Mouse (Mus musculus) hindbrain, embryonic 15.5 days (tissue): ENCODE data around the gene Man1b1. TPM values are rescaled to one million over a fixed set of nuclear protein-coding genes. Genes with fewer than 3 reads are reported as not detected.

Experiments used
- ATAC-seq: fragments of 200-750 bp; cut with Nextera tagmentation; 2 replicates; pipeline ENCODE4 v1.8.0; 2017; ENCODE audit warnings: low read depth, moderate number of reproducible peaks, moderate TSS enrichment; ENCODE audit not compliant: low FRiP score
- H3K27ac ChIP-seq: fragments of 300-500 bp; sonication (generic); replicated peaks from 2 replicates; pipeline ENCODE4 v1.5.1; 2015; ENCODE audit warnings: mild to moderate bottlenecking, inconsistent platforms
- H3K27me3 ChIP-seq: fragments of 300-500 bp; sonication (generic); 2 replicates; pipeline ENCODE4 v1.6.1; 2015; ENCODE audit warnings: control low read depth, inconsistent platforms
- H3K36me3 ChIP-seq: fragments of 300-500 bp; sonication (generic); 2 replicates; pipeline ENCODE4 v1.6.1; 2015; ENCODE audit warnings: control low read depth, inconsistent platforms
- H3K4me1 ChIP-seq: fragments of 300-500 bp; sonication (generic); replicated peaks from 2 replicates; pipeline ENCODE4 v1.6.1; 2015; ENCODE audit warnings: control low read depth, inconsistent platforms
- H3K4me2 ChIP-seq: fragments of 300-500 bp; sonication (generic); 2 replicates; pipeline ENCODE4 v1.6.1; 2015; ENCODE audit warnings: moderate library complexity, mild to moderate bottlenecking, inconsistent platforms
- H3K4me3 ChIP-seq: fragments of 300-500 bp; sonication (generic); 2 replicates; pipeline ENCODE4 v1.5.1; 2015; ENCODE audit warnings: mild to moderate bottlenecking, inconsistent platforms
- H3K9ac ChIP-seq: fragments of 300-500 bp; sonication (generic); 2 replicates; pipeline ENCODE4 v1.6.1; 2015; ENCODE audit warnings: inconsistent platforms
- H3K9me3 ChIP-seq: fragments of 300-500 bp; sonication (generic); 2 replicates; pipeline ENCODE4 v1.6.1; 2016; ENCODE audit warnings: control low read depth, inconsistent platforms
- WGBS: fragments of 180-500 bp; shearing (Covaris S2); methylation state at CpG from one replicate; pipeline ENCODE4 v1.1.7; 2015; 5-methylcytosine and 5-hydroxymethylcytosine counted together
- polyA plus RNA-seq: library from polyadenylated mRNA; unstranded; fragments of >200 nt; fragmentation: Nextera tagmentation; extraction: Ambion mirVana; gene quantifications from 2 replicates; pipeline ENCODE4 v1.2.1, GENCODE M21; 2015

Man1b1 gene
- polyA plus RNA-seq, 1 experiment from 2014 or later, result 45.2 TPM

DNA sequence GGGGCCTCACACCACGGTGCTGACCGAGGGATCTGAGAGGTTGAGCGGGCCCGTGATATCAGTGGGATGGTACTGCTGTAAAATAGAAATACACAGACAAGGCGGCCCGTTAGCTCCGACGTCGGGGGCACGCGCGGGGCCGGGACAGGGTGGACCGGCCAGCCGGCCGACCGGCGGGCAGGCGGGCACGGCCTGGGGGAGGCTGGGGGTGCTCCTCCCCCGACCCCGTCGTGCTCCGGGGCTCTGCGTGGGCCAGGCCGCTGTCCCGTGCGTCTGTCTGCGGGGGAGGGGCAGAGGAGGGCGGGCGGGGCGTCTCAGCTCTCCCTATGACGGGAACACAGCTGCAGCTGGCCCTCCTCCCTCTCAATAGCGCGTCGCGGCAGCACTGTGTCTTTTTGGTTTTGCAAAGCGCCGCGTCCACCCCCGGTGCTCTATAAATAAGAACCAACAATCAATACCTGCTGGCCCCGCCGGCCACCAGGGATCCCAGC lies 40.0 kb upstream of the Man1b1 start:
- H3K9ac ChIP-seq, result peak overlapping the region; percentile 8; the same call in 1 of the 2 replicates
- no peak for ATAC-seq

DNA sequence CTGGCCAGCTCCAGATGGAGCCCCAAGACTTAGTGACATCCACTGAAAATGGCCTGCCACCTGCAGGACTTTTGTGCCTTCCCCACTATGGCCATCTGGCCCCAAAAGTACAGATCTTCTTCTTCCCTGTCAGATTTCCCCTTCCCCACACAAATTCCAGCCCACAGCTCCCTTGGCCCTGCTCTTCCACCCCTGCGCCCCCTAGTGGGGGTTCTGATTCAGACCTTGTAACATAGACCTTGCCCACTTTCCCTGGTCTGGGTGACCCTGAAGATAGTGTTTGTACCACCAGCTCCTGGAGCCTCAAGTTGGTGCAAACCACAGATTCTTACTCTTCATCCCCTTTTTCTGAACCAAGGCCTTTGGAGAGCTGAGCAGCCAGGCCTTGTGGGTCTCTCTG lies 39.3 kb upstream of the Man1b1 start:
- Histone ChIP-seq H3K4me1 (peaks cover 39% of the 10 kb centered on the region), H3K4me3 (0 out of 2 replicates have a peak overlapping the region, but pooled peaks have one; percentile 16), H3K9me3 (no peaks in the 10 kb centered on the region), H3K27me3 (peaks cover 83% of the 10 kb centered on the region), H3K4me2 (no peak overlapping the region), H3K9ac (no peak overlapping the region), H3K36me3 (peaks cover 22% of the 10 kb centered on the region; the same call in 1 of the 2 replicates), H3K27ac (no peak overlapping the region)
- ATAC-seq, result no peak
- WGBS, result 0% methylated on average over 1 of the region's 1 CpGs

More for the DNA sequence above, 40.0 kb upstream of the Man1b1 start:
- Histone ChIP-seq H3K4me2 (peak overlapping the region; percentile 43), H3K4me1 (peaks cover 42% of the 10 kb centered on the region), H3K36me3 (peaks cover 17% of the 10 kb centered on the region; the same call in 1 of the 2 replicates), H3K4me3 (peak overlapping the region; percentile 16), H3K27me3 (peaks cover 77% of the 10 kb centered on the region), H3K27ac (no peak overlapping the region), H3K9me3 (no peaks in the 10 kb centered on the region)
- 7% methylated on average over 37 of the region's 43 CpGs for WGBS

DNA sequence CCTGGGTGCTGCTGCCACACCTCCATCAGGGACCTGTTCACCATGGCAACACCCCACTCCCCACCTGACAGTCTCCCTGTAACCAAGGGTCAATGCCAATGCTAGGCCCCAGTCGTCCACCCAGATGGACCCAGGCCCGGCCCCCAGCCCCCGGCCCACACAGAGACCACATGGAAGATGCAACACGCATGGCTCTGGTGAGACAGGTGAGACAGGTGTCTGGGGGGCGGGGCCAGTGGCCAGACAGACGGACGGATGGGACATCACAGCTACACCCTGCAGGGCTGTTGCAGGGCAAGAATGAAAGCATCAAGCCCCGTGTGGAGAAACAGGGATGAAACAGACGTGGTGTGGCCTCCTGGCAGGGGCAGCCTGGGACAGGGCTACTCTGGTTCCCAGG lies 38.4 kb upstream of the Man1b1 start:
- Histone ChIP-seq H3K4me3 (no peak overlapping the region), H3K4me2 (no peak overlapping the region), H3K9me3 (no peaks in the 10 kb centered on the region), H3K27me3 (peaks cover 83% of the 10 kb centered on the region), H3K36me3 (peaks cover 22% of the 10 kb centered on the region; the same call in 1 of the 2 replicates), H3K4me1 (peaks cover 39% of the 10 kb centered on the region), H3K9ac (no peak overlapping the region), H3K27ac (no peak overlapping the region)
- WGBS, result 78% methylated on average over 9 of the region's 9 CpGs
- no peak for ATAC-seq

DNA sequence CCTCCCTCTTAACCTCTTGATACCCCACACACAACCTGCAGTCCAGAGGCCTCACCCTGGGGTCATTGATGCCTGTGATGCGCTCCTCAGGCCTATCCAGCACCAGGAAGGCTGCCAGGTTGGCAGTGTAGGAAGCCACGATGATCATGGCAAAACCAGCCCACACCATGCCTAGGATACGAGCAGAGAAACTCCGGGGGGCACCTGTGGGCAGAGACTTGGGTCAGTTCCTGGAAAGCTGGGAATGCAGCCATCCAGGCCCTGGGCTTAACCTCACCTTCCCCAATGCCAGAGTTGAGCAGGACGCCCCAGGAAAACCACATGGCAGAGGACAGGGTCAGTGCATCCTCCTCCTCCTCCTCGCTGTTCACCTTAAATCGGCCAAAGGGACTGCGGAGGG lies 35.0 kb upstream of the Man1b1 start:
- H3K9me3 ChIP-seq, result no peaks in the 10 kb centered on the region
- H3K27ac ChIP-seq, result no peak overlapping the region
- 88% methylated on average over 8 of the region's 8 CpGs for WGBS
- no peak for ATAC-seq
- H3K36me3 ChIP-seq, result peaks cover 29% of the 10 kb centered on the region
- no peak overlapping the region for H3K4me2 ChIP-seq
- no peak overlapping the region for H3K4me3 ChIP-seq
- peaks cover 7% of the 10 kb centered on the region for H3K4me1 ChIP-seq
- no peak overlapping the region for H3K9ac ChIP-seq
- peaks cover 51% of the 10 kb centered on the region for H3K27me3 ChIP-seq

GRCm38 (mm10) chr2:25298046-25298445 lies 34.1 kb upstream of the Man1b1 start:
- Histone ChIP-seq H3K36me3 (peaks cover 32% of the 10 kb centered on the region), H3K9me3 (no peaks in the 10 kb centered on the region), H3K9ac (no peak overlapping the region), H3K4me1 (no peaks in the 10 kb centered on the region), H3K4me2 (no peak overlapping the region), H3K27me3 (peaks cover 44% of the 10 kb centered on the region), H3K4me3 (no peak overlapping the region), H3K27ac (no peak overlapping the region)
- WGBS, result 85% methylated on average over 10 of the region's 10 CpGs
- ATAC-seq, result no peak

DNA sequence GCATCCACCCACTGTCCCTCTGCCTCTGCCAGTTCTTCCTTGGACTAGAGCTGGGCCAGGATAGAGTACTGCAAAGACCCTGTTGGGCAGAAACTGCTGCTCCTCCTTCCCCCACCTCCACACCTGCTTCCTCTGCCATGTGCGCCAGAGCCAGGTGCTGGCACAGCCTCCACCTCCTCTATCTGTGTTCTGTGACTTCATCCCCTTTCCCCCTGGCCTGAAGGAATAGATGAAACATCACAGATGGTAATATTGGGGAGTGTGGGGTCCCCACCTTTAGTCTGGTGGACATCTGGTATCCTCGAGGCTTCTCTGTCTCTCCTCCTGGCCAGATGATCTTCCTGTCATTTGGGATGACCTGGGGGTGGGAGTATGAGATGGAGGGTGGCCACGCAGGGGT lies 28.7 kb upstream of the Man1b1 start:
- no peak for ATAC-seq
- Histone ChIP-seq H3K9ac (no peak overlapping the region), H3K4me2 (no peak overlapping the region), H3K4me3 (no peak overlapping the region), H3K36me3 (peaks cover 16% of the 10 kb centered on the region), H3K27ac (no peak overlapping the region), H3K9me3 (no peaks in the 10 kb centered on the region), H3K27me3 (peaks cover 30% of the 10 kb centered on the region), H3K4me1 (peaks cover 12% of the 10 kb centered on the region)
- 57% methylated on average over 3 of the region's 3 CpGs for WGBS

DNA sequence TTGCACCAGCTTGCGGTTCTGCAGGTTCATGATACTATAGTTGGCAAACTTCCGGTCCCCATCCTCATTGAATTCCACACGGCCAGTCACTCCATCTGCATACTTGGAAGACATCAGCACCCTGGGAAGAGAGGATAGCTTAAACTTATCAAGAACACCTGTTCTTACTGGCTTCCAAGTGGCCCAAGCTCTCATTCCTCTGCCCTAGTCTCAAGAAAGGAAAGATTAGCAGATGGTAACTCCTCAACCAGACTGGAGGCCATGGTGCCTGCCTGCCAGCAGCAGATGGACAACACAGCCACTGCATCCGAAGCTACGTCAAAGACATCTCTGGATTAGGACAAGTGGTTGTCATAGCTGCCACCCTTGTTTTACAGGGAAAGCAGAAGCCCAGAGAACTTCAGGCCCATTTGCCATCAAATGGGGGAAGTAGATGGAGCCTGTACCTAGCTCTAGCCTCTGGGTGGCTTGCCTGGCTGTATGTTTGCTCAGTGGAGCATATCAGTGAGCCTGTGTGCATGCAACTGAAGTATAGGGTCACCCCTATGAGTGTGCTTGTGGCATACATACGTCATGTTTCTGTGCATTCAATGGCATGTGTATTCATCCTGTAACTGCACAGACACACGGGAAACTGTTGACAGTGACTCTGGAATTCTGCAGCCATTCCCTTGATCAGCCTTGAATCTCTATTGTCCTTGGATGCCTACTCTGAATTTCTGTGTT lies 28.0 kb upstream of the Man1b1 start:
- 64% methylated on average over 7 of the region's 7 CpGs for WGBS
- Histone ChIP-seq H3K4me1 (peaks cover 12% of the 10 kb centered on the region), H3K27ac (0 out of 2 replicates have a peak overlapping the region, but pooled peaks have one; percentile 35), H3K9me3 (no peaks in the 10 kb centered on the region), H3K4me3 (peak overlapping the region; percentile 42; the same call in 1 of the 2 replicates), H3K27me3 (peaks cover 34% of the 10 kb centered on the region), H3K36me3 (peaks cover 23% of the 10 kb centered on the region), H3K4me2 (peak overlapping the region; percentile 69), H3K9ac (no peak overlapping the region)
- no peak for ATAC-seq

DNA sequence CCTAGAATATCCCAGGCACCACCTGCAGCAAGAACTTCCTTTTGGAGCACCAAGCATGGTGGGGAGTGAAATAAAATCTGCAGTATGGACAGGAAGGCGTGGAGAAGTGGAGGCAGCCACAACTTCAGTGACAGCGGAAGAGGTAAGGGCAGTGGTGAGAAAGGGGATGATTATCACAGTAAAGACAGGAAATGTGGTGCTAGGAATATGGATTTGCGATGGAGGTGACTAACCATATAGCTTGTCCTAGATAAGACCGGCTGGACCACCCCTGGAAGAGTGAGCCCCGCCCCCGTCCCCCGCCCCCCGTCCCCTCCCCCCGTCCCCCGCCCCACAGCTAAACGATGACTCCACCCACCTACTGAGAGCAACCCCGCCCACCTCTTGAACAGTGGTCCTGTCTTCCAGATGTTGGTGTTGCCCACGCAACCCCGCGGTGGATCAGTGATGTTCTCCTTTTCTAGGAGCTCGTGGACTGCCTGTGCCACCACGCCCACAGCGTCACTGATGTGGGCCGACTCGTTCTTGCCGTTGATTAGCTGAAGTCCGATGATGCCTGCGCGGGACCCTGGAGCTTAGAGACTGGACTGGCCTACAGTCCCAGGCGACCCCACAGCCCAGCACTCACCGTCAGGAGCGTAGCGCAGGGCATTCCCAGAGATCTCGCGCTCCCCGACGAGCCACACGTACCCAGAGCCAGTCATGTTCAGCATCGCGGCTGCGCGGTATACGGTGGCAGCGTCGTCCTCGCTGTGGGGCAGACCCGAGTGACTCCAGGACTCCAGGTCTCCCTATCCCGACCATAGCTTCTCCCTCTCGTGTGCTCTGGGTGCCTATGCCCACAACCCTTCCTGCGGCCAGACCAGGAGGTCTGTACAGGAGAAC lies 27.2 kb upstream of the Man1b1 start:
- peak; percentile 88 for ATAC-seq
- peak overlapping the region; percentile 63 for H3K27ac ChIP-seq
- peaks cover 12% of the 10 kb centered on the region for H3K4me1 ChIP-seq
- peak overlapping the region; percentile 49 for H3K9ac ChIP-seq
- peak overlapping the region; percentile 42 for H3K4me3 ChIP-seq
- peaks cover 42% of the 10 kb centered on the region for H3K27me3 ChIP-seq
- peak overlapping the region; percentile 69 for H3K4me2 ChIP-seq
- peaks cover 26% of the 10 kb centered on the region for H3K36me3 ChIP-seq
- WGBS, result 4% methylated on average over 45 of the region's 45 CpGs
- H3K9me3 ChIP-seq, result no peaks in the 10 kb centered on the region

DNA sequence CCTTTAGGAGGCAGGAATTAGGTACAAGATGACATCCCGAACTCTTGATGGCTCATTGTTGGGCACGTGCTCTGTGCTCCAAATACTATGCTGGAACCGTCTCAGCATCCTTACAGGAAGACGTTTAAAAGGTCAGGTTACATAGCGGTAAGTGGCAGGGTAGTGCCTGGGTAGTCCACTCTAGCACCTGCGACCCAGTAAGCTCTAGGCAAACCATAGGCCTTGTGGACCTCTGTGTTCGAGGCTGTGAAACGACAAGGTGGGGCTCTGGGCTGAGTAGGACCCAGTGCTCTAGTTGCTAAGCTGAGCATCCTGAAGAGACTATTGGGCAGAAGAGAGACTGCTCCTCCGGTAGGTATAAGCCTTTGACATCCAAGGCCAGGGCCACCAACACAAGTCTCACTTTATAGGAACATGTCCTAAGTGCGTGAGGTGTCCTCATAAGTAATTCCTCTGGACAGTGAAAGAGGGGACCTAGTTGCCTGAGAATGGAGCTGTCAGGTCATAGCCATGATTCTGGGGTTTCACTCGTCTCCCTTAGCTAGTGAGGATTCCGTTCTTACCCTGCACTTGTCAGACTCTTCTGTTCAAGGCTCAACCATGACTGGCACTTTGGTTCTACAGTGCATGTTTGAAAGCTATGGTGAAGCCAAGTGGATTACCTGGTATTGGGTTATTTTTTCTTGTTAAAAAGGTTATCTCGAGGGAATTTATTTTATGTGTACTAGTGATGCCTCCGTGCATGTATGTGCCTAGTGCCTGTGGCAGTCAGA lies 26.4 kb upstream of the Man1b1 start:
- Histone ChIP-seq H3K9ac (peak overlapping the region; percentile 49), H3K9me3 (no peaks in the 10 kb centered on the region), H3K27me3 (peaks cover 51% of the 10 kb centered on the region), H3K36me3 (peaks cover 31% of the 10 kb centered on the region), H3K27ac (peak overlapping the region; percentile 63; the same call in 1 of the 2 replicates), H3K4me2 (peak overlapping the region; percentile 69), H3K4me3 (peak overlapping the region; percentile 42), H3K4me1 (peaks cover 12% of the 10 kb centered on the region)
- WGBS, result 51% methylated on average over 14 of the region's 14 CpGs
- ATAC-seq, result peak; percentile 55; the same call in 1 of the 2 replicates

DNA sequence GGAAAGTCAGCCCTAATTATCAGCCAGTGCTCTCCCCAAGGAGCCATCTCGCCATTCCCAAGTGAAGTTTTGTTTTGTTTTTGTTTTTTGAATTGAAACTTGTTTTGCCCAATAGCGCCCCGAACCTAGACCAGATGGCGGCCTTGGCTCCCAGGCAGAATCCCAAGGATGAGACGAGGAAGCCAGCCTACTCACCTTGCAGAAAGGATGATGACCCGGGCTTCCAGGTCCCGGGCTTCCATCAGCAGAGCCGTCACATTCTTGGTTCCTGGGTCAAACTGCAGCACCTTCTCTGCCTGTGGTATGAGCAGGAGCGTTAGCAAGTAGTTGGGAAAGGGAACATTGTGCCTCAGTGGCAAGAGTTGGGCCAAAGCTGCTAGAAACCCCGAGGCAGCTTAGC lies 22.0 kb upstream of the Man1b1 start:
- peaks cover 4% of the 10 kb centered on the region for H3K4me1 ChIP-seq
- H3K9ac ChIP-seq, result no peak overlapping the region
- no peak overlapping the region for H3K27ac ChIP-seq
- H3K4me2 ChIP-seq, result no peak overlapping the region
- no peak for ATAC-seq
- 53% methylated on average over 10 of the region's 10 CpGs for WGBS
- no peaks in the 10 kb centered on the region for H3K9me3 ChIP-seq
- no peak overlapping the region for H3K4me3 ChIP-seq
- peaks cover 53% of the 10 kb centered on the region for H3K36me3 ChIP-seq
- H3K27me3 ChIP-seq, result peaks cover 81% of the 10 kb centered on the region

- Histone ChIP-seq H3K27ac (no peak overlapping the region), H3K4me2 (no peak overlapping the region), H3K9ac (no peak overlapping the region), H3K27me3 (peaks cover 89% of the 10 kb centered on the region), H3K9me3 (no peaks in the 10 kb centered on the region), H3K4me3 (no peak overlapping the region), H3K36me3 (peaks cover 61% of the 10 kb centered on the region), H3K4me1 (no peaks in the 10 kb centered on the region)
- WGBS, result 7% methylated on average over 21 of the region's 22 CpGs
- ATAC-seq, result no peak; the same call in 1 of the 2 replicates
Measured at GRCm38 (mm10) chr2:25310969-25311368, 21.2 kb upstream of the Man1b1 start.
